Mouse (Mus musculus): ENCODE results near the gene Hormad2. TPM values are rescaled to one million over a fixed set of nuclear protein-coding genes. Genes with fewer than 3 reads are reported as not detected.

Gene Hormad2
- polyA plus RNA-seq, 1 experiment from 2014 or later, result 0.38 TPM

DNA sequence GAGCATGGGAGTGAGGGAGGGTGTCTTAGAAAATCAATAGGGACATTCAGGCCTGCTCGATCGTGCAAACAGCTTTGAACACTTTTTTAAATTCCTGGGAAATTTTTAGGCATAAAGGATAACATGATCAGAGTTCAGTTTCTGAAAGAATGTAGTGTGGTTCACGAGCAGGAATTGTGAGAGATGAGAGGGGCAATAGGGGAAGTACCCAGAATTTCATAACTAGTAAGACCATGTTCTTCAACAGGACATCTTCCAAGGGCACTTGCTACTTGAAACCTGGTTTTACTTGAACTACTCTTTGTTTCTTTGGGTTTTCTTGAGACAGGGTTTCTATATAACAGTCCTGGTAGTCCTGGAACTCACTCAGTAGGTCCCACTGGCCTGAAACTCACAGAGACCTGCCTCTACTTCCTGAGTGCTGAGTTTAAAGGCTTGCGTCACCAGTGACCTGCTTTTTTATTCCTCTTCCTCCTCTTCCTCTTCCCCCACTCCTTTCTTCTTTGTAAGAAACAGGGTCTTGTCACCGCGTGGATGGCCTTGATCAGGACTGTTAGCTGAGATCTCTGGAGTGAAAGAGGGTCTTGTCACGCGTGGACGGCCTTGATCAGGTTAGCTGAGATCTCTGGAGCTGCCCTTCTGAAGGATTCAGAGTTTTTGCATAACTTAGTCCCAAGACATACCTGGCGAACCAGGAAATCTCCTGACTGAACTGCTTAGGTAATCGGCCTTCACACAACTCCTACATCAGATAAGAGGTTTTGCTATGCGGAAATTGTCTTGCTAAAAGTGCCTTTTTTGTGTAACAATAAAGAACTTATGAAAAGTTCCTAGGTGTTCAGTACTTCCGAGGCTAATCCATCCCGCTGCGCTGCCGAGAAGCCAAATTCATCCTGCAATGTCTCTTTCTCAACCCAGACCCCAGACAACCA lies 18.1 kb downstream of the Hormad2 start:
- H3K27me3 ChIP-seq (ENCODE audit: control insufficient read depth, insufficient read depth, low read length), result no peaks in the 10 kb centered on the region
- no peaks in the 10 kb centered on the region for H3K4me1 ChIP-seq (ENCODE audit: control insufficient read depth in 2 of 2, insufficient read depth in 2 of 2, low read length in 2 of 2)
- no peak overlapping the region for H3K9ac ChIP-seq (ENCODE audit: low read length)
- ATAC-seq (ENCODE audit: insufficient number of reproducible peaks, insufficient read depth, low FRiP score, low read depth), result no peak
- no peak overlapping the region for H3K4me3 ChIP-seq (ENCODE audit: control insufficient read depth in 1 of 2, insufficient read depth in 1 of 2, low read depth in 1 of 2, low read length in 2 of 2)
- 77% methylated on average over 16 of the region's 16 CpGs for WGBS
- H3K36me3 ChIP-seq (ENCODE audit: control insufficient read depth, insufficient read depth, low read length), result no peaks in the 10 kb centered on the region
- H3K4me2 ChIP-seq (ENCODE audit: low read length), result no peak overlapping the region
- H3K27ac ChIP-seq (replicated peaks in 1 of 2; ENCODE audit: control insufficient read depth in 1 of 2, insufficient read depth in 1 of 2, low read depth in 2 of 2, low read length in 2 of 2), result no peak overlapping the region
- no peaks in the 10 kb centered on the region for H3K9me3 ChIP-seq (ENCODE audit: control insufficient read depth, low read length)

DNA sequence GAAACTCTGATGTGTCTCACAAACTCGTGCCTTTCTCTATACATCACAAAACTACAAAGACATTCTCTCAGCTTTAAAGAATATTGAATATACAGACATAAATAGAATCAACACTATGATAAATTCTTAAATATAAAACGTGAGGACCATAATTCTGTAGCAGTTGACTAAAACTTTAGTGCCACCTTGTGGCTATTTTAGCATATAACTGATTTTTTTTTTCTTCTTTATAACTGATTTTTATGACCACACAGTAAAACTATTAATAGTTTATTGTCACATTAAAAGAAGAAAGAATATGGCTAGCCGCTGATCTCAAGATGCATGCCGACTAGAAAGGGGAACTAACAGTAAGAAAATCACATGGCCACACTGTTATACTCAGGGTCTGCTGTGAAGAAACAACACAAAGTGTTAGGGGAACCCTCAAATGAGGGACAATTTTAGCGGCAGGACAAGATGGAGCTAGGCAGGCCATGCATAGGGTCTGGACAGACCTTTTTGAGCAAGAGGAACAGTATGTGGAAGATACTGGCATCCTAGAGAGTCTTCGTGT lies 18.9 kb downstream of the Hormad2 start:
- Histone ChIP-seq H3K27ac (replicated peaks in 1 of 2; ENCODE audit: control insufficient read depth in 1 of 2, insufficient read depth in 1 of 2, low read depth in 2 of 2, low read length in 2 of 2) (no peak overlapping the region), H3K9ac (ENCODE audit: low read length) (no peak overlapping the region), H3K36me3 (ENCODE audit: control insufficient read depth, insufficient read depth, low read length) (no peaks in the 10 kb centered on the region), H3K27me3 (ENCODE audit: control insufficient read depth, insufficient read depth, low read length) (no peaks in the 10 kb centered on the region), H3K9me3 (ENCODE audit: control insufficient read depth, low read length) (no peaks in the 10 kb centered on the region), H3K4me3 (ENCODE audit: control insufficient read depth in 1 of 2, insufficient read depth in 1 of 2, low read depth in 1 of 2, low read length in 2 of 2) (no peak overlapping the region), H3K4me2 (ENCODE audit: low read length) (no peak overlapping the region), H3K4me1 (ENCODE audit: control insufficient read depth in 2 of 2, insufficient read depth in 2 of 2, low read length in 2 of 2) (no peaks in the 10 kb centered on the region)
- WGBS, result 45% methylated on average over 6 of the region's 6 CpGs
- no peak for ATAC-seq (ENCODE audit: insufficient number of reproducible peaks, insufficient read depth, low FRiP score, low read depth)

DNA sequence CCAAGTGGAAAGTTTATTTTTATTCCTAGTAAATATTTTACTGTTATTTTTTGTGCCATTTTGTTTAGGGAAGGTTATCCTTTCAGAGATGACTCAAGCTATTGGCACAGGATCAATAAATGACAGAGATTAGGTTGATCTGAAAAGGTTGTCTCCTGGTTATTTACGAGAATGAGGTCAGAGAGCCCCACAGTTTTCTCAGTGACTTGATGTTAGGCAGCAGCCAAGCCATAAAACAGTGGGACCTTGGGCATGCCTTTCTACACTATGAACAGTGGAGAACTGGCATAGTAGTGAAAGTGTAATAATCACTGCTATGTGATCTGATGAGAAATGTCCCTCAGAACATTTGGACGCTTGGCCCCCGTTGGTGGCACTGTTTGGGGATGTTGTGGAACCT lies 22.9 kb downstream of the Hormad2 start:
- Histone ChIP-seq H3K9ac (ENCODE audit: low read length) (no peak overlapping the region), H3K27ac (replicated peaks in 1 of 2; ENCODE audit: control insufficient read depth in 1 of 2, insufficient read depth in 1 of 2, low read depth in 2 of 2, low read length in 2 of 2) (no peak overlapping the region), H3K27me3 (ENCODE audit: control insufficient read depth, insufficient read depth, low read length) (no peaks in the 10 kb centered on the region), H3K36me3 (ENCODE audit: control insufficient read depth, insufficient read depth, low read length) (no peaks in the 10 kb centered on the region), H3K4me1 (ENCODE audit: control insufficient read depth in 2 of 2, insufficient read depth in 2 of 2, low read length in 2 of 2) (no peaks in the 10 kb centered on the region), H3K4me3 (ENCODE audit: control insufficient read depth in 1 of 2, insufficient read depth in 1 of 2, low read depth in 1 of 2, low read length in 2 of 2) (no peak overlapping the region), H3K9me3 (ENCODE audit: control insufficient read depth, low read length) (no peaks in the 10 kb centered on the region), H3K4me2 (ENCODE audit: low read length) (no peak overlapping the region)
- no peak for ATAC-seq (ENCODE audit: insufficient number of reproducible peaks, insufficient read depth, low FRiP score, low read depth)
- 84% methylated on average over 3 of the region's 3 CpGs for WGBS

DNA sequence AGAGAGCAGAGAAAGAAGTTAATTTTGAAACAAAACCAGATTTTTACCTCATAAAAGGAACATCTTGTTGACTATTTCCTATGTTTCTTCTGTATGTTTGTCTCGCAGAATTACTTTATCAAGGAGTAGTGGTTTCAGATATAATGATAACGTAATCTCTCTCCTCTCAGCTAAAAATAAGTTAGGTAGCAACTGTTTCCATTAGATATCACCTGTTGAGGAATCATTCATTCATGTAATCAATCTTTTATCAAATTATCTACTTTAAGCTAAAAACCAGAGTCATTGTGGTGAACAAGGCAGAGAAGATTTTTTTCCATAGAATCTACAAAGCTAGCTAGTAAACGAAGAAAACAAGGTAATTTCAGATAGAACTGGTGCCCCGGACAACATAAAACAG lies 28.6 kb downstream of the Hormad2 start:
- WGBS, result 72% methylated on average over 4 of the region's 4 CpGs
- Histone ChIP-seq H3K9me3 (ENCODE audit: control insufficient read depth, low read length) (no peaks in the 10 kb centered on the region), H3K27ac (replicated peaks in 1 of 2; ENCODE audit: control insufficient read depth in 1 of 2, insufficient read depth in 1 of 2, low read depth in 2 of 2, low read length in 2 of 2) (no peak overlapping the region), H3K4me2 (ENCODE audit: low read length) (no peak overlapping the region), H3K36me3 (ENCODE audit: control insufficient read depth, insufficient read depth, low read length) (no peaks in the 10 kb centered on the region), H3K4me3 (ENCODE audit: control insufficient read depth in 1 of 2, insufficient read depth in 1 of 2, low read depth in 1 of 2, low read length in 2 of 2) (no peak overlapping the region), H3K4me1 (ENCODE audit: control insufficient read depth in 2 of 2, insufficient read depth in 2 of 2, low read length in 2 of 2) (no peaks in the 10 kb centered on the region), H3K9ac (ENCODE audit: low read length) (no peak overlapping the region), H3K27me3 (ENCODE audit: control insufficient read depth, insufficient read depth, low read length) (no peaks in the 10 kb centered on the region)
- no peak for ATAC-seq (ENCODE audit: insufficient number of reproducible peaks, insufficient read depth, low FRiP score, low read depth)

DNA sequence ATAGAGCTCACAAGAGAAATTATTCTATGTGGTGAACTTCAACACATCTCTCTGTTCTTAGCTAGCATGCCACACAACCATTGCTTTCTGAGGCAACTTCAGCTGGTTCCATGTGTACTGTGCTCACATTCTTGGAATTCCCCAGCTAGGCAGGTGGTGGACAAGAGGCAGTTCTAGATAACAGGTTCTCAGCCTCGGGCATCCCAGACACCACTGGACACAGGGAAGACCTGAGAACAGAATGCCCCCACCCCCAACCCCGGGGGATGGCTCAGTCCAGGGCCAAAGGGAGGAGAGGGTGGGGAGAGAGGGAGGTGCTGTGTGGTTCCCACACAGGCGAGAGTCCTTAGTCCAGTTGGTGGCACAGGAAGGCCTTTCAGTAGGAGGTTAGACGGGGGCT lies 36.6 kb downstream of the Hormad2 start:
- H3K9me3 ChIP-seq (ENCODE audit: control insufficient read depth, low read length), result no peaks in the 10 kb centered on the region
- no peak overlapping the region for H3K4me3 ChIP-seq (ENCODE audit: control insufficient read depth in 1 of 2, insufficient read depth in 1 of 2, low read depth in 1 of 2, low read length in 2 of 2)
- no peaks in the 10 kb centered on the region for H3K27me3 ChIP-seq (ENCODE audit: control insufficient read depth, insufficient read depth, low read length)
- ATAC-seq (ENCODE audit: insufficient number of reproducible peaks, insufficient read depth, low FRiP score, low read depth), result no peak
- H3K27ac ChIP-seq (replicated peaks in 1 of 2; ENCODE audit: control insufficient read depth in 1 of 2, insufficient read depth in 1 of 2, low read depth in 2 of 2, low read length in 2 of 2), result no peak overlapping the region
- no peaks in the 10 kb centered on the region for H3K36me3 ChIP-seq (ENCODE audit: control insufficient read depth, insufficient read depth, low read length)
- peaks cover 4 to 7% of the 10 kb centered on the region in 2 experiments; a peak in 3 of 4 replicates for H3K4me1 ChIP-seq (ENCODE audit: control insufficient read depth in 2 of 2, insufficient read depth in 2 of 2, low read length in 2 of 2)
- WGBS, result 16% methylated on average over 4 of the region's 4 CpGs
- H3K9ac ChIP-seq (ENCODE audit: low read length), result no peak overlapping the region
- no peak overlapping the region for H3K4me2 ChIP-seq (ENCODE audit: low read length)

DNA sequence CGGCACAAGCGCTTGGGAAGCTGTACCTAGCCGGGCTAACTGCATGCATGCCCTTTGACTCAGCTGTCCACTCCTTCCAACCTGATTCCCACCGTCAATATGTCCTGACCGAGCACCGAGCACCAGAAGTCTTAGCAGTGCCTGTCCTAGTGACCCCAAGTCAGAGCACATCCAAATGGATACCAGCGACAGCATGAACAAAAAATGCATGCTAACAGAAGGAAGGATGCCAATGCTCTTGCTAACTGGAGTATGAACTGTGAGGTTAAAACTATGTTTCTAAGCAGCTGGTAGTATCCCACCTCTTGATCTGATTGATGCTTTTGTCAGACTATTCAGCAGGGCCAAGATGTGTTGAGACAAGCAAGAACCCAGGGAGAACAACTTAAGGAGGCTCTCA lies 37.5 kb downstream of the Hormad2 start:
- Histone ChIP-seq H3K9ac (ENCODE audit: low read length) (no peak overlapping the region), H3K36me3 (ENCODE audit: control insufficient read depth, insufficient read depth, low read length) (no peaks in the 10 kb centered on the region), H3K27ac (replicated peaks in 1 of 2; ENCODE audit: control insufficient read depth in 1 of 2, insufficient read depth in 1 of 2, low read depth in 2 of 2, low read length in 2 of 2) (no peak overlapping the region), H3K4me2 (ENCODE audit: low read length) (no peak overlapping the region), H3K9me3 (ENCODE audit: control insufficient read depth, low read length) (no peaks in the 10 kb centered on the region), H3K4me3 (ENCODE audit: control insufficient read depth in 1 of 2, insufficient read depth in 1 of 2, low read depth in 1 of 2, low read length in 2 of 2) (no peak overlapping the region), H3K4me1 (ENCODE audit: control insufficient read depth in 2 of 2, insufficient read depth in 2 of 2, low read length in 2 of 2) (peaks cover 4 to 7% of the 10 kb centered on the region in 2 experiments; a peak in 3 of 4 replicates), H3K27me3 (ENCODE audit: control insufficient read depth, insufficient read depth, low read length) (no peaks in the 10 kb centered on the region)
- ATAC-seq (ENCODE audit: insufficient number of reproducible peaks, insufficient read depth, low FRiP score, low read depth), result no peak
- WGBS, result 71% methylated on average over 7 of the region's 7 CpGs

DNA sequence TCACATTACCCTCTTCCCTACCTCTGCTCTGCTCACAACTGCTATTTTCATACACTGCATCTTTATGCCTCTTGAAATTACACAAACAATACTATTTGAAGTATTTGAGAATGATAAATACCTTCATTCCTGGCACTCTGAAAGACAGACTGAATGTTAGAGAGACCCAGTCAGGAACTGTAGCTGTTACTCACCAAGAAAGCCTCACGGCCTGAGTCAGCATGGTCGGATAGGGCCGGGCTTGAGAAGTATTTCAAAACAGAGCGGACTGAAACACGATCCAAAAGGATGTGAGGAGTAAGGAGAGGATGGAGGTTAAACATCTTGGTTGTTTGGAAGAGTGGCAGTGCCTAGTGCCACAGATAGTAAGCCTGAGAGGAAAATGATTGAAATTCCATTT lies 39.7 kb downstream of the Hormad2 start:
- Histone ChIP-seq H3K4me3 (ENCODE audit: control insufficient read depth in 1 of 2, insufficient read depth in 1 of 2, low read depth in 1 of 2, low read length in 2 of 2) (no peak overlapping the region), H3K27ac (replicated peaks in 1 of 2; ENCODE audit: control insufficient read depth in 1 of 2, insufficient read depth in 1 of 2, low read depth in 2 of 2, low read length in 2 of 2) (no peak overlapping the region), H3K27me3 (ENCODE audit: control insufficient read depth, insufficient read depth, low read length) (no peaks in the 10 kb centered on the region), H3K4me2 (ENCODE audit: low read length) (no peak overlapping the region), H3K36me3 (ENCODE audit: control insufficient read depth, insufficient read depth, low read length) (no peaks in the 10 kb centered on the region), H3K4me1 (ENCODE audit: control insufficient read depth in 2 of 2, insufficient read depth in 2 of 2, low read length in 2 of 2) (peaks cover 4 to 7% of the 10 kb centered on the region in 2 experiments; a peak in 3 of 4 replicates), H3K9ac (ENCODE audit: low read length) (no peak overlapping the region), H3K9me3 (ENCODE audit: control insufficient read depth, low read length) (no peaks in the 10 kb centered on the region)
- no peak for ATAC-seq (ENCODE audit: insufficient number of reproducible peaks, insufficient read depth, low FRiP score, low read depth)
- WGBS, result 36% methylated on average over 5 of the region's 5 CpGs

Measured in heart, embryonic 14.5 days (tissue).